Mouse (Mus musculus) stomach, embryonic 14.5 days (tissue): ENCODE results near the gene Nkain1. TPM values are rescaled to one million over a fixed set of nuclear protein-coding genes. Genes with fewer than 3 reads are reported as not detected.

Source experiments
- ATAC-seq: fragments of 200-750 bp; cut with Nextera tagmentation; 2 replicates; pipeline ENCODE4 v1.8.0; 2017; ENCODE audit warnings: low read depth, moderate TSS enrichment; ENCODE audit not compliant: insufficient number of reproducible peaks, insufficient read depth, low FRiP score
- H3K27ac ChIP-seq: fragments of 300-500 bp; sonication (generic); 2 replicates; pipeline ENCODE4 v1.5.1; 2014; ENCODE audit warnings: mild to moderate bottlenecking, low read length, moderate library complexity, mixed read lengths
- H3K27me3 ChIP-seq: fragments of 300-500 bp; sonication (generic); 2 replicates; pipeline ENCODE4 v1.6.1; 2014; ENCODE audit warnings: low read length, control low read depth, mixed read lengths; ENCODE audit not compliant: control insufficient read depth, insufficient read depth
- H3K36me3 ChIP-seq: fragments of 300-500 bp; sonication (generic); 2 replicates; pipeline ENCODE4 v1.6.1; 2014; ENCODE audit warnings: mild to moderate bottlenecking, control low read depth, low read length, moderate library complexity, mixed read lengths; ENCODE audit not compliant: control insufficient read depth, insufficient read depth
- H3K4me1 ChIP-seq: fragments of 300-500 bp; sonication (generic); 2 replicates; pipeline ENCODE4 v1.6.1; 2014; ENCODE audit warnings: low read length, control low read depth, mixed read lengths; ENCODE audit not compliant: control insufficient read depth, insufficient read depth
- H3K4me2 ChIP-seq: fragments of 300-500 bp; sonication (generic); replicated peaks from 2 replicates; pipeline ENCODE4 v1.6.1; 2014; ENCODE audit warnings: low read depth, low read length, control low read depth
- H3K4me3 ChIP-seq: fragments of 300-500 bp; sonication (generic); 2 replicates; pipeline ENCODE4 v1.5.1; 2014; ENCODE audit warnings: low read depth, low read length, control low read depth
- H3K9ac ChIP-seq: fragments of 300-500 bp; sonication (generic); replicated peaks from 2 replicates; pipeline ENCODE4 v1.6.1; 2014; ENCODE audit warnings: low read depth, mild to moderate bottlenecking, control low read depth, low read length, moderate library complexity, mixed read lengths
- H3K9me3 ChIP-seq: fragments of 300-500 bp; sonication (generic); 2 replicates; pipeline ENCODE4 v1.6.1; 2016; ENCODE audit warnings: low read depth, low read length, control low read depth; ENCODE audit not compliant: control insufficient read depth
- WGBS: fragments of 180-500 bp; shearing (Covaris S2); extraction: QIAGEN DNeasy Blood & Tissue Kit; methylation state at CpG from one replicate; pipeline ENCODE4 v1.1.7; 2014; 5-methylcytosine and 5-hydroxymethylcytosine counted together
- polyA plus RNA-seq: library from polyadenylated mRNA; unstranded; fragments of >200 nt; fragmentation: Nextera tagmentation; extraction: Ambion mirVana; gene quantifications from 2 replicates; pipeline ENCODE4 v1.2.1, GENCODE M21; 2014

Gene Nkain1
- polyA plus RNA-seq: 1.8 and 2.6 TPM in 2 replicates

GRCm38 (mm10) chr4:130574048-130574413, at the start of gene Nkain1:
TSS of gene Nkain1 (minus strand) at chr4:130574173.
- ATAC-seq: peak; percentile 80
- under 1% methylated on average over 36 of the region's 41 CpGs for WGBS
- H3K9me3 ChIP-seq: no peaks in the 10 kb centered on the region

DNA sequence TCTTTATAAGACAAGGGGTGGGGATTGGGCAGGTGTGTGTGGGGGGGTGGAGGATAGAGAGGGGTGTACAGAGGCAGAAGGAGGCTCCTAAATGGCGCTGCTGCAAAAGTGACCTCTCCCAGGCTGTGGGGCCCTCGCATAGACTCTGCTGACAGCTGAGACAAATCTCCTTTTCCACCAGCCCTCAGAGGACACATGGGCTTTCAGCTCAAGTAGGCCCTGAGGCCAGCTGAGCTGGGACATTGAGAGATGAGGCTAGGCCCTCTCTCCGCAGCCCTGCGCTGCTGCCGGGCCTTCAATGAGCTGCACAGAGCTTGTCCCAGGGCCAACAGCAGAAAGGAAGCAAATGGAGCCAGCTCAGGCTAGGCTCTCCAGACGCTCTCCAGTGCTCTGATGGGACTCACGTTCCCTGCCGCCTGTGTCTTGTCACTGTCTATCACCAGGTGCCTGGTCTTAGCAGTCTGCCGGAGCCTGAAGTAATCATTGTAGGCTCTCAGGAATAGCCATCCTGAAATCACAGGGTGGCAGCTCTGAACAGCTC, 4.8 kb upstream of the Nkain1 start:
- no peak overlapping the region for H3K27ac ChIP-seq
- no peak overlapping the region for H3K4me2 ChIP-seq
- 24% methylated on average over 9 of the region's 9 CpGs for WGBS
- no peaks in the 10 kb centered on the region for H3K27me3 ChIP-seq
- H3K36me3 ChIP-seq: no peaks in the 10 kb centered on the region
- H3K4me1 ChIP-seq: no peaks in the 10 kb centered on the region
- ATAC-seq: peak; percentile 49; the same call in 1 of the 2 replicates
- no peak overlapping the region for H3K4me3 ChIP-seq
- no peaks in the 10 kb centered on the region for H3K9me3 ChIP-seq
- no peak overlapping the region for H3K9ac ChIP-seq

More at GRCm38 (mm10) chr4:130574048-130574413, at the start of gene Nkain1:
- Histone ChIP-seq H3K4me3 (peak within 1 kb of the TSS; percentile 52), H3K36me3 (no peaks in the 10 kb centered on the region), H3K27me3 (no peaks in the 10 kb centered on the region), H3K9ac (peak within 1 kb of the TSS; percentile 61), H3K27ac (no peak within 1 kb of the TSS), H3K4me2 (peak within 1 kb of the TSS; percentile 92), H3K4me1 (peaks cover 6% of the 10 kb centered on the region; the same call in 1 of the 2 replicates)

DNA sequence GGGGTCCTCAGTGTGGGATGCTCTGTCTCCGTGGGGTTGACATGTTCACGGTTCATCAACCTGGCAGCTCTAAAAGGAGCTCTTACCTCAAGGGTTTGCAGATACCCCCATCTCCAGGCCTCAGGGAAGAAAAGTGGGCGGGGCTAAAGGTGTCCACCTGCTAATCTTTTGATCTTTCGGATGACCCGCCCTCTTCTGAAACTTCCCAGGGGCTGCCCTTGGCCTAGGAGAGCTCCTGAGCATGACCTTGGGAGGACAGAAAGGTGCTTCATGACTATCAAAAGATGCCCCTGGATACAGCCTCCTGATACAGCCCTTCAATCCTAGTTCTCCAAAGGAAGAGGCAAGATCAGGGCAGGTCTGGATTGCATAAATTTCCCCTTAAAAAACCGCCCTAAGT, 3.1 kb upstream of the Nkain1 start:
- Histone ChIP-seq H3K9ac (no peak overlapping the region), H3K36me3 (no peaks in the 10 kb centered on the region), H3K27me3 (no peaks in the 10 kb centered on the region), H3K4me3 (no peak overlapping the region), H3K9me3 (no peaks in the 10 kb centered on the region), H3K4me1 (peaks cover 6% of the 10 kb centered on the region; the same call in 1 of the 2 replicates), H3K4me2 (no peak overlapping the region), H3K27ac (no peak overlapping the region)
- ATAC-seq: no peak
- WGBS: 69% methylated on average over 6 of the region's 6 CpGs

- Histone ChIP-seq H3K27me3 (no peaks in the 10 kb centered on the region), H3K4me1 (peaks cover 6% of the 10 kb centered on the region; the same call in 1 of the 2 replicates), H3K9ac (no peak overlapping the region), H3K36me3 (no peaks in the 10 kb centered on the region), H3K4me2 (no peak overlapping the region), H3K4me3 (no peak overlapping the region), H3K9me3 (no peaks in the 10 kb centered on the region), H3K27ac (no peak overlapping the region)
- no peak for ATAC-seq
- 63% methylated on average over 13 of the region's 13 CpGs for WGBS
These were observed 2.4 kb upstream of the Nkain1 start for GRCm38 (mm10) chr4:130576247-130576931.

DNA sequence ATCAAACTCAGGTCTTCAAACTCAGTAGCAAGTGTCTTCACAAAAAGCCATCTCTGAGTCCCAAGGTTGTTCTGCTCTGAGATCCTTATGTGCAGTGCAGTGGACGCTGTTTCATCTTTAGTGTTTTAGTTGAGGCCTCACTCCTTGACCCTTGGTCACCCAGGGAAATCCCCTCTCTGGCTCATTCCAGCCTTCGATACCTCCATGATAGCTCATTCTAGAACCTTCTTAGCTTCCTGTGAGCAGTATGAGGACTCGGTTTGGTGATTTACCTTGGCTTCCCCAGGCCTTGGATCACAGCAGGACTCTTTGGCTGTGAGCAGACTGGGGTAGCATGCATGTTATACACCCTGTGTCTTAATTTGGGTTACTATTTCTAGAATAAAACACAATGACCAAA, 1.6 kb upstream of the Nkain1 start:
- no peak overlapping the region for H3K9ac ChIP-seq
- WGBS: 71% methylated on average over 3 of the region's 3 CpGs
- H3K27ac ChIP-seq: no peak overlapping the region
- no peak for ATAC-seq
- no peak overlapping the region for H3K4me2 ChIP-seq
- peaks cover 6% of the 10 kb centered on the region; the same call in 1 of the 2 replicates for H3K4me1 ChIP-seq
- no peaks in the 10 kb centered on the region for H3K36me3 ChIP-seq
- H3K9me3 ChIP-seq: no peaks in the 10 kb centered on the region
- no peak overlapping the region for H3K4me3 ChIP-seq
- H3K27me3 ChIP-seq: no peaks in the 10 kb centered on the region

DNA sequence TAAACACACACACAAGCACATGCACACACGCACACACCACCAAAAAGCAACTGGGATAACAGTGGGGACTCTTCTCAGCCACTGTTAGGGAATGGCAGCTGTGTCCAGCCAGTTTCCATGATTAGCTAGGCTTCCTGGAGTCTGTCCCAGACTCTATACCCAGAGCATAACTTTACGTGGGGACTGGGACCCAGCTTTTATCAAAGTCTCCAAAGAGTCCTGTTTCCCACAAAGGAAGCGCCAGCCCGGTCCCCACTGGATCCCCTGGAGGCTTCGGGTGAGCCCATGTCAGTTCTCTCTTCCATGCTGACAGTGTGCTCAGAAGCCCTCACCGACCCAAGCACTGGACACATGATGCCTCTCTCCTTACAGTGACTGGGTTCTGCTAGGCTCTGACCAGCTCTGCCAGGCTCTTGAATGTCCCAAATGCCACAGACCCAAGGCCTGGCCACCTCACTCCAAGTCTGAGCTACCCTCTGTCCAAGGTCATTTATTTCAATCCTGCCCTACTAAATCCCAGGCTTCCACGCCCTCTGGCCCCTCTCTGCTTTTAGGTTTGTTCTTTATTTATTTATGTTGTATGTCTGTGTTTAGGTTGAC, 988 bp upstream of the Nkain1 start:
- 74% methylated on average over 7 of the region's 7 CpGs for WGBS
- no peaks in the 10 kb centered on the region for H3K27me3 ChIP-seq
- no peak overlapping the region for H3K4me3 ChIP-seq
- H3K27ac ChIP-seq: no peak overlapping the region
- peaks cover 6% of the 10 kb centered on the region; the same call in 1 of the 2 replicates for H3K4me1 ChIP-seq
- H3K9ac ChIP-seq: no peak overlapping the region
- H3K36me3 ChIP-seq: no peaks in the 10 kb centered on the region
- ATAC-seq: no peak
- H3K4me2 ChIP-seq: no peak overlapping the region
- no peaks in the 10 kb centered on the region for H3K9me3 ChIP-seq

DNA sequence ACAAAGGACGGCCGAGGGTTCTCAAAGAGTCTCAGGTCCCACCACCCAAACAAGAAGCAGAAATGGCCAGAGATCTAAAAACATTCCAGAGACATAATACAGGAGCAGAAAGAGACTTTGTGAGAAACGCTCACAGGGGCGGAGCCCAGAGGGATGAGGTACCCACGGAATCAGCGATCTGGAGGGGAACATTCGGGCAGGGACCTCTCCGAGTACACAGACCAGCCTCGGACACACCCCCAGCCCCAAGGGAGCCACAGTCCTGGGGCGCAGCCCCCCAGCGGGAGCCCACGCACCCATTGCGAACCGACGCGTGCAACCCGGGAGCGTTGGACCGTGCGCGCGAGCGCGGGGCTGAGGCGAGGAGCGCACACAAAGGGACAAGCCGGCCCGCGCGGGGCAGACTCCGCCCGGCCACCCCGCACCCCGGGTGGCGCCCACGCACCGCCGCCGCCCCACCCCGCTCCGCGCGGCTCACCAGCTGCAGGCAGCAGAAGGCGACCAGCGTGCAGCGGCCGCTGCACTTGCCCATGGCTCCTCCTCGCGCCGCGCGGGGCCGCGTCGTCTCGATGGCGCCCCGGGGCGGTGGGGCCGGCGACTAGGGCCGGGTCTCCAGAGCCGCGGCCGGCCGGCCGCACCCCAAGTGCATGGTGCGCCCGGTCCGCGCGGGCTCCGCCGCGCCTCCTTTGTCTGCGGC, 474 bp downstream of the Nkain1 start:
- Histone ChIP-seq H3K9ac (peak overlapping the region; percentile 61), H3K4me2 (peak overlapping the region; percentile 92), H3K4me3 (peak overlapping the region; percentile 52), H3K27ac (no peak overlapping the region), H3K9me3 (no peaks in the 10 kb centered on the region), H3K27me3 (no peaks in the 10 kb centered on the region), H3K36me3 (no peaks in the 10 kb centered on the region), H3K4me1 (peaks cover 6% of the 10 kb centered on the region; the same call in 1 of the 2 replicates)
- 0% methylated on average over 57 of the region's 76 CpGs for WGBS
- ATAC-seq: peak; percentile 48

GRCm38 (mm10) chr4:130573012-130573350, 992 bp downstream of the Nkain1 start:
- peak overlapping the region; percentile 61; the same call in 1 of the 2 replicates for H3K9ac ChIP-seq
- H3K9me3 ChIP-seq: no peaks in the 10 kb centered on the region
- ATAC-seq: no peak
- 0% methylated on average over 6 of the region's 6 CpGs for WGBS
- H3K4me2 ChIP-seq: peak overlapping the region; percentile 92
- no peaks in the 10 kb centered on the region for H3K36me3 ChIP-seq
- peak overlapping the region; percentile 52 for H3K4me3 ChIP-seq
- H3K4me1 ChIP-seq: peaks cover 9% of the 10 kb centered on the region; the same call in 1 of the 2 replicates
- H3K27ac ChIP-seq: no peak overlapping the region
- H3K27me3 ChIP-seq: no peaks in the 10 kb centered on the region
